ENCODE assay signal across 8 mouse cellular contexts in the genomic region with DNA sequence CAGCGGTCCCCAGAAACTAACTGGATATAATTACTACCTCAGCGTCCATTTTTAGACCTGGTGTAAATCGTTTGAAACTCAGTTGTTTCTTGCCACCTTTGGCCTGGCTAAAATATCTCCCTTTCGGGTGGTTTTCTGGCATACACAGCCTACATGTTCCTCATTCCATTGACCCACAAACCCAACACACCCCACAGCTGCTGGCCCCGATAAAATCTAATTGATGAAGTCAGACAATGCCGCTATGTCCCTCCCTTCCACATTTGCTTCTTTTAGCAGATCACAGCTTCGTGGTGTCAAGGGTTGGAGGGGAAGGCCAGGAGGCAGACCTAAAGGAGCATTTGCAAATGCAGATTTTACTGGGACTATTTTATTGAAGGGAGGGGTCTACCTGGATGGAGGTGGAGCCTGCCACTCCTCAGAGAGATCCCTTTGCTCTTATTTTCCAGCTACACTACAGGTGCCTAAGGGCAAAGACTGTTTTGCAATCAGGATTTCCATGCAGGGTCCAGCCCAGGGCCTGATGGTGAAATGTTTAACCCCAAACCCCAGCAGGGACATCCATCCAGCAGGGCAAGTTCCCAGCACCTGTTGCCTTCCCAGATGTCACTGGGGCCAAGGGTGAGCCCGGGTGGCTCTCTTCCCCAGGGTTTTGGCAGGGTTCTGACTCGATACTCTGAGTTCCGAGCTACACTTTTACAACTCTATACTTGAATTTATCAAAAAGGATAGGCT. TPM values are rescaled to one million over a fixed set of nuclear protein-coding genes. Genes with fewer than 3 reads are reported as not detected.
DNase-seq lines count a peak whose midpoint lies in the region; ATAC-seq and TF ChIP-seq lines count a peak whose summit lies in the region.

No protein-coding gene starts in this region.

- no peak for ATAC-seq in heart, postnatal 0 days (ENCODE audit: insufficient read depth, low read depth)
- ATAC-seq in midbrain, embryonic 12.5 days (ENCODE audit: low FRiP score, low read depth), result no peak

- no peaks in the 10 kb centered on the region; the same call in 1 of the 2 replicates for H3K4me1 ChIP-seq in cortical plate, adult 2 months (ENCODE audit: control insufficient read depth, insufficient read depth, low read length)
- peaks cover 12% of the 10 kb centered on the region for H3K4me1 ChIP-seq in heart, postnatal 0 days (ENCODE audit: control insufficient read depth, insufficient read depth)
- peaks cover 29% of the 10 kb centered on the region for H3K4me1 ChIP-seq in midbrain, embryonic 12.5 days

- no peak overlapping the region for H3K9ac ChIP-seq in heart, postnatal 0 days (replicated peaks; ENCODE audit: low read depth, low read length)
- H3K9ac ChIP-seq in midbrain, embryonic 12.5 days (replicated peaks), result peak overlapping the region; percentile 51; the same call in 1 of the 2 replicates

- no peaks in the 10 kb centered on the region for H3K9me3 ChIP-seq in heart, postnatal 0 days (replicated peaks; ENCODE audit: control insufficient read depth, low read length)
- 0 out of 2 replicates have a peak, but pooled peaks cover 7% of the 10 kb centered on the region for H3K9me3 ChIP-seq in midbrain, embryonic 12.5 days

- peak overlapping the region; percentile 56 for H3K4me2 ChIP-seq in heart, postnatal 0 days (ENCODE audit: low read depth, low read length)
- peak overlapping the region; percentile 52 for H3K4me2 ChIP-seq in midbrain, embryonic 12.5 days (replicated peaks)

- no peak for TF ChIP-seq EP300 in heart, postnatal 0 days (IDR thresholded peaks at IDR 0.05; ENCODE audit: low read depth)

- H3K4me3 ChIP-seq in cortical plate, adult 2 months (ENCODE audit: insufficient read depth, low read length), result peak overlapping the region; percentile 18; the same call in 1 of the 2 replicates
- H3K4me3 ChIP-seq in heart, postnatal 0 days (ENCODE audit: low read depth, low read length), result peak overlapping the region; percentile 36
- H3K4me3 ChIP-seq in midbrain, embryonic 12.5 days, result peak overlapping the region; percentile 31

- TF ChIP-seq POLR2A in cortical plate, adult 2 months (IDR thresholded peaks at IDR 0.05; ENCODE audit: extremely low read depth, insufficient read depth, low read length), result no peak

- H3K27ac ChIP-seq in cortical plate, adult 2 months (ENCODE audit: insufficient read depth, low read length), result no peak overlapping the region
- H3K27ac ChIP-seq in heart, postnatal 0 days (ENCODE audit: low read depth), result no peak overlapping the region
- no peak overlapping the region for H3K27ac ChIP-seq in midbrain, embryonic 12.5 days (replicated peaks)

- no peak for TF ChIP-seq CTCF in cortical plate, adult 2 months (IDR thresholded peaks at IDR 0.05; ENCODE audit: extremely low read depth, insufficient read depth, low read length)
- TF ChIP-seq CTCF in heart, postnatal 0 days (IDR thresholded peaks at IDR 0.05; ENCODE audit: low read depth), result no peak

- H3K27me3 ChIP-seq in heart, postnatal 0 days (ENCODE audit: control insufficient read depth, insufficient read depth, low read length), result peaks cover 18% of the 10 kb centered on the region; the same call in 1 of the 2 replicates
- H3K27me3 ChIP-seq in midbrain, embryonic 12.5 days, result peaks cover 17% of the 10 kb centered on the region

- no peaks in the 10 kb centered on the region for H3K36me3 ChIP-seq in heart, postnatal 0 days (replicated peaks; ENCODE audit: control insufficient read depth, insufficient read depth, low read length)
- 0 out of 2 replicates have a peak, but pooled peaks cover 4% of the 10 kb centered on the region for H3K36me3 ChIP-seq in midbrain, embryonic 12.5 days

- peak; percentile 60 for DNase-seq in gastrocnemius, adult 18-20 months (ENCODE audit: low spot score)
- no peak for DNase-seq in gastrocnemius, postnatal 4 days (ENCODE audit: low spot score in 2 of 2)
- DNase-seq in heart, postnatal 0 days (ENCODE audit: low spot score), result no peak
- DNase-seq in cerebellum, adult 11-12 months, result no peak
- no peak for DNase-seq in B cell, adult 2 months
- DNase-seq in layer of hippocampus, postnatal 25 days (ENCODE audit: extremely low spot score in 1 of 2, low spot score in 1 of 2), result no peak

- WGBS in heart, postnatal 0 days, result 55% methylated on average over 10 of the region's 10 CpGs
- WGBS in midbrain, embryonic 12.5 days, result 57% methylated on average over 10 of the region's 10 CpGs

RNA-seq across cellular contexts. Expression of a gene that starts 3.6 kb away (rescaled TPM):
- 10 to 100 TPM; 42.0 to 54.6 TPM for total RNA-seq in gastrocnemius, adult 18-20 months (2021)
- total RNA-seq in gastrocnemius, postnatal 4 days (2021), result 10 to 100 TPM; 94.6 to 97.6 TPM
- 29.4 and 30.2 TPM in 2 replicates for polyA plus RNA-seq in cortical plate, adult 2 months (2012; rRNA removed)
- 9.2 and 10.2 TPM in 2 replicates for total RNA-seq in heart, postnatal 0 days (2014; rRNA removed; ENCODE audit: low replicate concordance)
- 2.7 TPM in 2 replicates for polyA plus RNA-seq in heart, postnatal 0 days (2015; fragmentation: Nextera tagmentation; extraction: Ambion mirVana)
- polyA plus RNA-seq in midbrain, embryonic 12.5 days (2016; fragmentation: Nextera tagmentation; extraction: Ambion mirVana), result 55.7 and 62.9 TPM in 2 replicates
- 10 to 100 TPM; 50.7 to 62.6 TPM for total RNA-seq in layer of hippocampus, postnatal 25 days (2021)
